Mouse (Mus musculus): ENCODE results near the gene Fmod.

DNA sequence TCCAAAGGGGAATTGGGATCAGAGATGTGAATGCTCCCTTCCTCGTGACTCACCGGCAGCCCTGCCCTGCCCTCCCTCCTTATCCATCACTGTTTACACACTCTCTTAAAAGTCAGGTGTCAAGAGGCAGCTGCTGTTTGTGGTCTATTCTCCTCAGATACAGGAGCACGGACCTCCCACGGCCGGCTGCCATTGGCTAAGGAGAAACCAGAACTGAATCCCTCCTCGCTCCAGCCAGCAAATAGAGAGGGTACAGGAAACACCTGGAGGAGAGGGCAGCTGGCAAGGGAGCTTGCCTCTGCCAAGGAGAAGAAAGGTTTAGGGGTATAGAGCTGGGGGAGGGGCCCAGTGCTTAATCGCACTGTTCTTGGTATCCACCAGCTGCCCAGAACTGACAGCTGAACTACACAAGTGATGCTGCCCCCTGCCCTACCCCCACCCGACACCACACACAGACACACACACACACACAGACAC lies 30.1 kb downstream of the Fmod start:
- no peak for TF ChIP-seq CTCF (conservative IDR thresholded peaks at IDR 0.05; ENCODE audit: insufficient read depth, insufficient read length, low read depth, low read length)
- no peak for TF ChIP-seq POLR2A (IDR thresholded peaks at IDR 0.05; ENCODE audit: low read depth, low read length)

Data from kidney, adult 2 months (tissue).